Mouse (Mus musculus) lung, postnatal 36 days (tissue): ENCODE results near the gene Vmn1r88.
"Not testable (repeated sequence)": the region's sequence is repeated elsewhere in the genome, so short reads cannot be mapped to it uniquely, and the experiment has no call there.

Source experiments
- DNase-seq: peaks from one replicate; pipeline ENCODE4 v3.0.0; 2022; ENCODE audit warnings: mixed read lengths

The Vmn1r88 gene

DNA sequence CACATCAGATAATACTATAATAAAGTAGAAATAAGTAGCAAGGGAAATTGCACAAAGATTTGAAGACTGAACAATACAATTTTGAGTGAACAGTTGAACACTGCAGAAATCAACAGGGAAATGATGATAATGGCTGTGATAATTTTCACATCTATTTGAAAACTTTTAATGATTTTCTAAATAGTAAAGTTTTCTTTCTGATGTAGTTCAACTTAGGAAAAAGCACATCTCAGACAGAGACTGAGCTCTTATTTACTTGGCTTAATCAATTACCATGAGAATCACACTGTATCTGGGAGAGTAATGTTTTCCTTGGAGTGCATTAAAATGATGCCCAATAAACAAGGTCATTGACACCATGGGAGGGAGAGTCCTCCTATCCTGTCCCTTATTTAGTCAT is at the start of gene Vmn1r88:
Vmn1r88 (plus strand) TSS at position 301 of the 400 bp plus-strand sequence.
- DNase-seq = no peak

DNA sequence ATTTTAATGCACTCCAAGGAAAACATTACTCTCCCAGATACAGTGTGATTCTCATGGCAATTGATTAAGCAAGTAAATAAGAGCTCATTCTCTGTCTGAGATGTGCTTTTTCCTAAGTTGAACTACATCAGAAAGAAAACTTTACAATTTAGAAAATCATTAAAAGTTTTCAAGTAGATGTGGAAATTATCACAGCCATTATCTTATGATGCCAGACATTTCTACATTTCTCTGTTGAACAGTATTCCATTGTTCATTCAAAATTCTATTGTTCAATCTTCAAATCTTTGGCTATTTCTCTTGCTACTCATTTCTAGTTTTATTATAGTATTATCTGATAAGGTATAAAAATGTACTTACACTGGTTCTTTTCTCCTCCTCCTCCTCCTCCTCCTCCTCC is 39.6 kb upstream of the Vmn1r88 start, which contains the start of gene Vmn1r86:
Vmn1r86 (minus strand) TSS at position 101 of the 400 bp plus-strand sequence.
- DNase-seq = no peak

DNA sequence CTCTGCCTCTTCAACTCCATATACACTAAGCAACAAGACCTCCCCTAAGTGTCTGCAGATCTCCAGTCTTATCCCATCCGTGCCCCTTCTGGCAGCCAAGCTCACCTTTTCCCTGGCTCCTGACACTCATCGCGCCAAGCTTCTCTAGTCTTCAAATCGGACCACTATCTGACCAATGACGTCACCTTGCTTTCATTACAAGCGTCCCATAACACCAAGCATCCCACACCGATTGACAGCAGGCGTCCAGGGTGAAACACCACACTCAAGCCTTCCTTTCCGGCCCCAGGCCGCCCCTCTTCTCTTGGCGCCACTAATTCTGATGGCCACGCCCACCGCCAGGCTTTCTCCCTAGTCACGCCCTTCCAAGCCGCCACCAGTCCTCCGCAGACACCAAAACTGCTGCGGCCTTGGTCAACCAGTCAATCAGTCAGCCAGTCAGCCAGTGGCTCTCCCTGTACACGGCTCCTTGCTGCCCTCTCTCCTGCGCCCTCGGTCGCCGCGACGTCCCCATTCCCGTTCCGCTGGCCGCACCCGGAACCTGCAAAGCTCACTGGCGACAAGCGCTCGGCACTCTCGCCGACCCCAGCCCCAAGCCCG is 35.7 kb upstream of the Vmn1r88 start:
- not testable (repeated sequence) for DNase-seq

DNA sequence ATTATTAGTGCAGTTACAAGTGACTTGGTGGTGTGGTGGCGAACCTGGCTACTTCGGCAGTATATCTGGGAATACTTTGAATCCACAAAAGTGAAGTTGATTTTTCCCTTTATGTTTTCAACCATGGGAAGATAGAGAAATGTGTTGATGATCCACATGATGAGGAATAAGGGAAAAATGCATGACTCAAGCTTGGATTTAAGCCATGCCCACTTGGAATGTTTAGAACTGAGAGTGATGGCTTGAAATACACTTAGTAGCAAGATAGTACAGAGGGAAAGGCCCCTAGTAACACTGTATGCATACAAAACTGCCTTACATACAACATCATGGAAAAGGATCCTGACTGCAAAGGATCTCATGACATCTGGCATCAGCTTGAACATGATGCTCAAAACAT is 27.5 kb upstream of the Vmn1r88 start:
- no peak for DNase-seq

DNA sequence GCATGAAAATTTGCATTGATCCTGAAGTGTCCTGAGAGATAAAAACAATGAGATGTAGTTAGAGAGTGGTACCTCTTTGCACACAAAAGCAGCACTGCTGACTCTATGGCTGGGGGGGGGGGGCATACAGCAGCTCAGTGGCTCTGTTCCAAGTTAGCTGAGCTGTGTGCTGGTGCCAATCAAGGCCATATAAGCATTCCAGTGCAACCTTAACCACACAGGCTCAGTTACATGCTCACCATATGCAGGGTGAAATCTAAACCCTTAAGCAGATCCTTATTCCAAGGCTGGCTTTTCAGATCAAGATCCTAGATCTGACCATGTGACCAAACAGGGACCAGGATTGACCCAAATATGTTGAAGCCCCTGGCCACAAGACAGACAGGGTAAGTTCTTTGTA is 22.0 kb upstream of the Vmn1r88 start:
- no peak for DNase-seq

DNA sequence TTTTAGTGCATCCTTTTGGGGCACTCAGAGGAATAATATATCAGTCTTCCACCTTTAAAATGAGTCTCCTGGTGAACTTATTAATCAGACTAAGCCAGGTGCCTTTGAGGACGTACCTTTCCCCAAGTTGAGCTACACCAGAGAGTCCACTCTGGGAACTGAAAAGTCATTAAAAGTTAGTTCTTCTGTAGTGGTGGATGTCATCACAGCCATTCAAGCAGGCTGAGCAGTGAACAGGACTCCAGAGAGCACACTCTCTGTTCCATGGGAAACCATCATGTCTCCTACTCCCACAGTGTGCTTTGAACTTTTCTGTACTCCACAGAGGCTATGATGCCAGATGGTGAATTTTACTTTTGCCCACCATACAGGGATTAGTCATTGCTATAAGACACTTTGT is 19.3 kb upstream of the Vmn1r88 start, which contains the start of gene Vmn1r87:
Vmn1r87 (minus strand) TSS at position 101 of the 400 bp plus-strand sequence.
- no peak for DNase-seq

DNA sequence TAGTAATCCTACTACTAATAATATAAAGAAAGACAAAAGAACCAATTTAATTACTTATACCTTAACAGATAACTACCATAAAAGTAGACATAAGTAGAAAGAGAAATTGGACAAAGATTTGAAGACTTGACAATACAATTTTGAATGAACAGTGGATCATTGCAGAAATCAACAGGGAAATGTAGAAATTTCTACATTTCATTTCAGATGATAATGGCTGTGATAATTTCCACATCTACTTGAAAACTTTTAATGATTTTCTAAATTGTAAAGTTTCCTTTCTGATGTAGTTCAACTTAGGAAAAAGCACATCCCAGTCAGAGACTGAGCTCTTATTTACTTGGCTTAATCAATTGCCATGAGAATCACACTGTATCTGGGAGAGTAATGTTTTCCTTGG is 53.4 kb downstream of the Vmn1r88 start, which contains the start of gene Vmn1r89:
Vmn1r89 (plus strand) TSS at position 301 of the 400 bp plus-strand sequence.
- DNase-seq = no peak
